Mouse (Mus musculus) layer of hippocampus, adult 2 months (tissue): Measurements from ENCODE around the gene Bpi. TPM values are rescaled to one million over a fixed set of nuclear protein-coding genes. Genes with fewer than 3 reads are reported as not detected.

ENCODE experiments used
- DNase-seq, 2 experiments: peaks; one replicate each; pipeline ENCODE4 v3.0.0; 2022; ENCODE audit warnings: low spot score in 2 of 2
- H3K27ac ChIP-seq: fragments of 200-600 bp; 2 replicates; pipeline ENCODE4 v1.8.1; 2022
- H3K4me3 ChIP-seq: fragments of 200-600 bp; 2 replicates; pipeline ENCODE4 v1.8.1; 2022; ENCODE audit warnings: mild to moderate bottlenecking
- CTCF ChIP-seq: fragments of 200-600 bp; conservative IDR thresholded peaks from 2 replicates; pipeline ENCODE4 v1.8.1; 2022; ENCODE audit warnings: antibody characterized with exemption, mild to moderate bottlenecking, moderate library complexity
- total RNA-seq, 2 experiments: library from RNA; stranded (reverse); gene quantifications; 2 replicates each; pipeline ENCODE4 v1.2.3; 2021

Gene Bpi
- total RNA-seq, 2 experiments from 2014 or later = not detected

DNA sequence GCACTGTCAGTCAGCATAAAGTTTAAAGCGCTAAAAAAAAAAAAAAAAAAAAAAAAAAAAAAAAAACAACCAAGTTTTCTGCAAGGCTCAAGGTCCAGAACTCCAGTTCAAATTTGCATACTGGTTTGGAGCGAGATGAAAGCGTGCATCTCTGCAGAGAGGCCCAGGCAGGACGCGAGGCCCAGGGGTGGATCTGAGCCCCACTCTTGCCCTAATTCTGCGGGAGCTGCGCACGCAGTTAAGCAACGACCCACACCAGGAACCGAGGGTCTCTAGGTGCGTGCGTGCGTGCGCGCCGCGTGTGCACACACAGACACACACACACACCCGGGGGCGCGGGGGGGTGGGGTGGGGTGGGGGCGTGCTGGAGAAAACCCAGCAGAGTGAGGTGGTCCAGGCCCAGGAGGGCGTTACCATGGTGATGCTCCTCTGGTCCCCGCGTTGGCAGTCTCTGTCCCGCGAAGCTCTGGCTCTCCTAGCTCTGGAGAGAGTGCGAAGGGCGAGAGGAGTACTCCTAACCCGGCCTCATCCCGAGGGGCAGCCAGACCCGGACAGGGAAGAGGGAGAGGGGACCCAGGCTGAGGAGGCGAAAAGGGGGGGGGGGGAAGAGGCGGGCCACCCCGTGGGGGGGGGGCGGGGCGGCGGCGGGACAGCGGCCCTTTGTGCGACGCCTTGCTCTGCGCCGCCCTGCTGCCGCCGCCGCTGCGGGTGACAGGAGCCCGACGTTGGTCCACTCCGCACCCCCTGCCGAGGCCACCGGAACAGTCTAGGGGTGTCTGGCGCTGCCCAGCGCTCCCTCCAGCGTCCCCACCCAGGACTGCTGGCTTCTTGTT lies 29.0 kb upstream of the Bpi start, which contains the start of gene D630003M21Rik:
D630003M21Rik (minus strand) TSS at position 553 of the 833 bp plus-strand sequence.
- peak; percentile 56 for TF ChIP-seq CTCF
- Histone ChIP-seq H3K4me3 (peak within 1 kb of the TSS; percentile 53), H3K27ac (peak within 1 kb of the TSS; percentile 75)
- DNase-seq = no peak

DNA sequence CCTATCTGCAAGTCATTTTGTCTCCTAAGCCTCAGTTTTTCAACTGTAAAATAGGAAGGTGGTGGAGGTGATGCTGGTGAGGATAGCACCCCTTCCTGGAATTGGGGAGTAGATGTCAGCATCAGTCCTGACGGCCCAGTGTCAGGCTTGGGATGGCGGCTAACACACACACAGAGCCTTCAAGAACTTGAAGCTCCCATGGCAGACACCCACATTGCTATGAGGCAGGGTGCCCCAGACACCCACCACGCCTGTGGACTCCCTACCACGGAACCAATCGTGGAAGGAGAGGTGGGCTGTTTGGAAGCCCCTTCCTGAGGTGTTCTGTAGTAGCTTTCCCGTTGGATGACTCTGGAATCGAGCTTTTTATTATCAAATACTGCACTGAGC lies 28.4 kb upstream of the Bpi start:
- Histone ChIP-seq H3K4me3 (peak overlapping the region; percentile 53), H3K27ac (peak overlapping the region; percentile 75)
- no peak for DNase-seq
- TF ChIP-seq CTCF = no peak

DNA sequence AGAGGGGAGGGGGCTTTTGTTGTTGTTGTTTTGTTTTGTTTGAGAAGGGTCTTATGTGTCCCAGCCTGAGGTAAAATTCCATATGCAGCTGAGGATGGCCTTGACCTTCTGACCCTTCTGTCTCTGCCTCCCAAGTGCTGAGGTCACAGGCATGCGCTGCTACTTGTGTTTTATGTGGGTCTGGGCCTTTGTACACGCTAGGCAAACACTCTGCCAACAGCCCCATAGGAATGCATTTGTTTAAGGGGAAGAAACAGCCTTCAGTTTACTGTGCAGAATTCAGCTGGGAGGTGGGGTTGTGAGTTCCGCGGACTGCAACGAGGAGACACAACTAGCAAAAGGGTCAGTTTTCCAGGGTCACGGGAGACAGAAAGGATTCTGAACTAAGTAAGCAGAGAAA lies 27.3 kb upstream of the Bpi start:
- no peak overlapping the region for H3K4me3 ChIP-seq
- no peak for DNase-seq
- TF ChIP-seq CTCF = no peak
- no peak overlapping the region for H3K27ac ChIP-seq

DNA sequence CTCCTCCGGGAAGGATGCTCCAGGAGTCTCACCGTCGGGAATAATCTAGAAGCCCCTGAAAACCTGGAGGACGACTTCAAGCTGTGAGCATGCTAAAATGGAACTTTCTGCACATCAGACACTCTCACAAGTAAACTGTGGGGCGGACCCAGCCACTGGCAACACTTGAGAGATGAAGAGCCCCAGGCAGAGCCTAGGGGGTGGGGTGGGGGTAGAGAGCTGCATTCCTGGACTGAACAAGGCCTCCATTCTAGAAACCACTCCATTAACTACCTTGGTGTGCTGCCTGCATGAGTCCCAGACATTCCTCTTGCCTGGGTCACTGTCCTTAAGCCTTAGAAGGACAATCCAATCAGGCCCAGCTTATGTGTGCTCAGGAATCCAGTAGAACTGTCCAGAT lies 26.8 kb upstream of the Bpi start:
- H3K27ac ChIP-seq = no peak overlapping the region
- no peak for DNase-seq
- no peak overlapping the region for H3K4me3 ChIP-seq
- TF ChIP-seq CTCF = no peak

DNA sequence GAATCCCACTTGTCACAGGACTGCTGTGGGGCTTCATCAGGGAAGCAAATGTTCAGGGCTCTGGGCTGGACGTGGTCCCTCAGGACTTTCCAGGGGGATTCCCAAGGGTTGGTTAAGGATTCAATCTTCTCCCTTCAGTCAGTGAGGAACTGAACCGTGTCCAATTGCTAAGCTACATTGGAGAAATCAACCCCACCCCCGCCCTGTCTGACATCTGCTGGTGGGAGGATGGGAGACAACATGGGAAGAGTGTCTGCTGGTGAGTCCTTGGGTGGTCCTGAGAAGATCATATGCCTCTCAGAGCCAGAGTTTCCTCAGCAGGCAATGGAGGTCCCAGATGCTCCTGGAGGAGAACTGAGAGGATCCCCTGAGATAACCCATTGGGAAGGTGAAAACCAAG lies 25.5 kb upstream of the Bpi start:
- TF ChIP-seq CTCF = no peak
- no peak overlapping the region for H3K4me3 ChIP-seq
- no peak for DNase-seq
- no peak overlapping the region for H3K27ac ChIP-seq

DNA sequence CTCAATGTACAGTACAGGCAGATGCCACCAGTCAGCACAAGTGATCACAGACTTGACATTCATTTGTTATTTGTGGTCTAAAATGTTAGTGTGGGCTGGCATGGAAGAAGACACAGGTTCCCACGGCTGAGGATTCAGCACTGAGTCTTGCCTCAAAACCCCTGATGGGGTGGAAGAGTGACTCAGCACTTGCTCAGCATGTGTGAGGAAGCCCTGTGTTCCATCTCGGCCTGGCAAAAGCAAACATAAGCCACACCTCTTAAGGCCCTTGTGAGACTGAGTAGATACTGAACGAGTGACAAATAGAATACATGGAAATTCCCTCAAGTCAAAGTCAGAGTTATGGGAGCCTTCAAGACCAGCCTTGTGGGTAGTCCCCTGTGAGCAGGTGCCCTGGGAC lies 24.8 kb upstream of the Bpi start:
- Histone ChIP-seq H3K4me3 (no peak overlapping the region), H3K27ac (no peak overlapping the region)
- TF ChIP-seq CTCF = no peak
- DNase-seq = no peak

DNA sequence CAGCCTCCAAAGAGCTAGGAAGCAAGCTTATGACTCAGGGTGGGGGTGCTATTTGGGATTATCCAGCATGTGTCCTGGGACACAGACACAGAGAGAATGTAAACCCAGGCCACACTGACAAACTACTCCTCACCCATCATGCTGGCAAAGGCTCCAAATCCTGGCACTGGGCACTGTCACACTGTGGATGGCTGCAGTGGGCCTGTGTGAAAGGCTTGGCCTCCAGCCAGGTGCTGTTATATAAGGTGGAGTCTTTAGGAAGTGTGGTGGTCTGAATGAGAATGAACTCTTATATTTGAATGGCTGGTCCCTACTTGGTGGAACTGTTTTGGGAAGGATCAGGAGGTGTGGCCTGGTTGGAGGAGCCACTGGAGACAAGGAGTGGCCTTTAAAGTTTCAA lies 21.2 kb upstream of the Bpi start:
- TF ChIP-seq CTCF = no peak
- no peak overlapping the region for H3K4me3 ChIP-seq
- no peak overlapping the region for H3K27ac ChIP-seq
- no peak for DNase-seq

DNA sequence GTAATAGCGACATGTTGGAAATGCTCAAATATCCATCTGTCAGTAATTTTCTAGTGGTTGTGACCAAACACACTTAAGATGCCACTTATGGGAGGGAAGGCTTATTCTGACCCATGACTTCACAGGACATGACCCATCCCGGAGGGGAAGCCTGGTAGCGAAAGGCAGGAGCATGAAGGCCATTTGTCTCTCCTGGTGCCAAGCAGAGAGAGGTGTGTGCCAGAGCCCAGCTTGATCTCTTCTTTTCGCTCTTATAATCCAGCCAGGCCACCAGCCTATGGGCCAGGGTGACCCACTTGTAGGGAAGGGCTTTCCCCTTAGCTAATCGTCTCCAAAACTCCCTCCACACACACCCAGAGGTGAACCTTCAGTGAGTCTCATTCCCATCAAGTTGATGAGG lies 19.8 kb upstream of the Bpi start:
- DNase-seq = no peak
- TF ChIP-seq CTCF = no peak
- Histone ChIP-seq H3K4me3 (no peak overlapping the region), H3K27ac (no peak overlapping the region)

DNA sequence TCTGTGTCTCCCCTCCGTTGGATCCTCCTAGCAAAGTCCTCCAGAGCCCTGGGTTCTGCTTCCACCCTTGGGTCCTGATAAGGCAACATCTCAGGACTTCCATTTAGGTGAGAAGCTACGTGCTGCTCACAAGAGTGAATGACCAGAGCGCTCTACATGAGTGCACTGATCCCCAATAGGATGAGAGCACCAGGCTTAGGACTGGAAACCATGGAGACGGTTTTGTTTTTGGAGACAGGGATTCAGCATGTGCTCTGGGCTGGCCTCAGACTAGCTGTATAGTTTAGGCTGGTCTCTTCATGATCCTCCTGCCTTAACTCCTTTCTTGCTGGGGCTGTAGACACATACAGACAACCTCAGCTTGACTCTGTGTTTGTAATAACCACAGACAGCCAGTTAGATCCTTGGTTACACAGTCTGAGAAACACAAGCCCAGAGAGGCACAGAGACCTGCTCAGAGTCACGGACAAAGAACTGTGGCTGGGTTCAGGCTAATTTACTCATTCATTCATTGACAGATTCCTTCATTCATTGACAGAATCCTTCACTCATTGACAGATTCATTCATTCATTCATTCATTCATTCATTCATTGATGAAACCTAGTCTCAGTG lies 16.7 kb upstream of the Bpi start:
- DNase-seq = no peak
- no peak overlapping the region for H3K4me3 ChIP-seq
- no peak for TF ChIP-seq CTCF
- no peak overlapping the region for H3K27ac ChIP-seq

DNA sequence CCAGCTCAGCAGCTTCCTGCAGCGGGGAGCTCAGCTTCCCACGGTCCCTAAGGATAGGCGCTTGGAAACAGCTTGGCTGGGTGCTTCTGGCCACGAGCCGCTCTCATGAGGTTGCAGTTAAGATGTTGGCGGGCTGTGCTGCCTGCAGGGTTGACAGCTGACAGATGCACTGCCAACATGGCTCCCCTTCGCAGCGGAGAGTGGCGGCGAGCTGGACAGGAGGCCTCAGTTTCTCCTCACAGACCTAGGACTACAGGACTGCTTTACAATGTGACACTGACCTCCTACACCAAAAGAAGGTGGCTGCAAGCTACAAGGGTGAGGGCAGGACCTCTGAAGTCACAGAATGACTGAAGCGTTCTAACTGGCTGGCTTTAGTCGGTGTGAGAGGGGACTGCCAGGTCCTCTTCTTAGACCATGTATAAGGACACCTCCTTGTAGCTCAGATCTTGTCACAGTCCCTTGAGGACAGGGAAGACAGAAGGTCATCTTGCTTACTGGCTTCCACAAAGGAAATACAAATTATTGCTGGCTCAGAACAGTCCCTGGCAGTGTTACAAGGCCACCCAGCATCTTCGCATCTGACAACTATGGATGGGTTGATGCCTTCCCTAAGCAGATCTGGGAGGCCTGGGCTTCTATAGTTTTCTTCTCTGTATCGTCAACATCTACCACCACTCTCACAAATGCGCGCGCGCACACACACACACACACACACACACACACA lies 15.6 kb upstream of the Bpi start:
- H3K4me3 ChIP-seq = no peak overlapping the region; the same call in 1 of the 2 replicates
- H3K27ac ChIP-seq = 0 out of 2 replicates have a peak overlapping the region, but pooled peaks have one; percentile 43
- peak; percentile 34 to 53 for DNase-seq
- no peak for TF ChIP-seq CTCF

DNA sequence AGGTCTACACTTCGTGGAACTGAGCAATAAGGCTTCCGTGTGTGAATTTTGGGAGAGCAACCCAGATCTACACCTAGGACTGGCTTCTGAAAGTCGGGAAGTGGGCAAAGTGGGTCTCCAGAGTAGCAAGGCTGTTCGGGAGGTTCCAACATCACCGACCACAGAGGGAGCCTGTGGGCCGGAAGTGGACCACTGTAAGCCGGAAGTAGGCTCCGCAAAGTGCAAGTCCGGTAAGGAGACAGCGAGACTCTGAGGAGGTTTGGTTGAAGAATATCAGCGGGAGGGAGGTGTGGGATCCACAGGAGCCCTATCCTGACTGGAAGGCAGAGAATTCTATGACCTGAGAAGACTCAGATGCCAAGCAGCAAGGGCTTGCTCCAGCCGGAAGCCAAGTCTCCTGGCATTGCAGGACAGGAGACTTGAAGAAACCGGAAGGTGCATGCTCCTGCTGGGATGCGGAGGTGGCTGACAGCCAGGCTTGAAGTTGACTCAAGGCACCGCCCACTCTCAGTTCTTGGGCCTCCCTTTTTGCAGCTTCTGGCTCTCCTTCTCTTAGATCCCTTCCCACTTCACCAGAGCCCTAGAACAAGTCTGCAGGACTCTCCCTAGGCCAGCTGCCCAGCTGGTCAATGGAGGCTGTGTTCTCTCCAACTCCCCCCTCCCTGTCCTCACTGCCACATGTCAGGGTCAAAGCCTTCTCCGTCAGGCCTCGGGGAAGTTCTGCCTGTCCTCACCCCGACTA lies 14.6 kb upstream of the Bpi start:
- no peak overlapping the region for H3K4me3 ChIP-seq
- peak in 1 of 2 experiments; percentile 42 for DNase-seq
- TF ChIP-seq CTCF = no peak
- H3K27ac ChIP-seq = peak overlapping the region; percentile 47; the same call in 1 of the 2 replicates

DNA sequence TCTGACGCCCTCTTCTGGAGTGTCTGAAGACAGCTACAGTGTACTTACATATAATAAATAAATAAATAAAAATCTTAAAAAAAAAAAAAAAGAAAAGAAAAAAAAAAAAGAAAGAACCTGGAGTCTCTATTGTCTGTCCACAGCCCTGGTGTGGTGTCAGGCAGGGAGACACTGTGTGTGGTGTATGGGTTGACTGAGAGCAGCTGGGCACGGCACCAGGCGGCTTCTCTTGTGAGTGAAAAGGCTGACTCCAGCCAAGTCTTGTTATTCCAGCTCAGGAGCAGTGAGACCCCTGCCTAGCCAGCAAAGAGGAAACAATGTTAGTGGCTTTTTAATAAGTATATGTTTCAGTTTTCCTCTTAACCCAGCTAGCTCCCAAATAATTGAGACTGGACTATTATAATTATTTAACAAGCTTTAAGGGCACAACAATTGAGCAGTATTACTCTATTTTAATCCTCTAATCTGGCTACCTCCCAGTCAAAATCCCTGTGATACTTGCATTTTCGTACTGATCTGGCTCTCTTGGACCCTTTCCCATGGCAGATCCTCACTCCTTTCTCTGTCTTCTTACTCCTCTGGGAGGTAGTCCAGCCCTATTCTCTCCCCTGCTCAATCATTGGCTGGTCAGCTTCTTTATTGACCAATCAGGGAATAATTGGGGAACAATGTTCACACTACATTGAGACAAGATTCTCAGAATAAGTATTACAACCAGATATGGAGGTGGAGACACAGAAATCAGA lies 12.6 kb upstream of the Bpi start:
- no peak for TF ChIP-seq CTCF
- Histone ChIP-seq H3K27ac (no peak overlapping the region), H3K4me3 (no peak overlapping the region)
- DNase-seq = no peak
